Mouse (Mus musculus): Measurements from ENCODE around the gene Rtn4rl1. TPM values are rescaled to one million over a fixed set of nuclear protein-coding genes. Genes with fewer than 3 reads are reported as not detected.

Gene Rtn4rl1
- polyA plus RNA-seq, 1 experiment = 11.8 TPM

GRCm38 (mm10) chr11:75296406-75297005 is 102.9 kb downstream of the Rtn4rl1 start:
- WGBS = 72% methylated on average over 9 of the region's 9 CpGs
- H3K27ac ChIP-seq (ENCODE audit: insufficient read depth, low read depth, low read length) = no peak overlapping the region
- TF ChIP-seq POLR2A (IDR thresholded peaks at IDR 0.05; ENCODE audit: low read depth, low read length) = no peak
- TF ChIP-seq CTCF (IDR thresholded peaks at IDR 0.05; ENCODE audit: extremely low read depth, insufficient read length, insufficient replicate concordance, low read depth, low read length) = no peak
- H3K4me1 ChIP-seq (ENCODE audit: control insufficient read depth, insufficient read depth, insufficient read length, low read length) = peaks cover 10% of the 10 kb centered on the region
- no peaks in the 10 kb centered on the region; the same call in none of the 2 replicates for H3K27me3 ChIP-seq (ENCODE audit: control insufficient read depth, insufficient read depth, low read length)
- H3K36me3 ChIP-seq (ENCODE audit: control insufficient read depth, insufficient read depth, low read length) = peaks cover 12% of the 10 kb centered on the region
- no peak overlapping the region for H3K4me3 ChIP-seq (ENCODE audit: low read depth, low read length)

GRCm38 (mm10) chr11:75297631-75298030 is 104.0 kb downstream of the Rtn4rl1 start:
- WGBS = 57% methylated on average over 9 of the region's 9 CpGs

DNA sequence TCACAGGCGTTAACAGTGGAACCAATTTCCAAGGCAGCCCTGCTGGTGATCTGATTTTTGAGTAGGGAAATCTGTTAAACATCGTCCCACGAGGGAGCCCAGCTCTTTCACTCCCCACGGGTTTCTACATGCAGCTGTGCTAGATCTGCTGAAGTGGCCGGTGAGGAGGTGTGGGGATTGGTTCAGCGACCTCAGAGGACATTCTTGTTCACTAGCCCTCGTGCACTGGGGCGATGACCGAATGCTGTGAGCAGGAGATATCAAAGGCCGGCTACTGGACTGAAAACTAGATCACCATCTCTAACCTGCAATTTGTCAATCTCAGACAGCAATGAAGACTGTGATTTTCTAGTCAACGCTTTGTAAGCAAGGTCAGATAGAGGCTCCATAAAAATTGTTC is 104.9 kb downstream of the Rtn4rl1 start:
- peaks cover 10% of the 10 kb centered on the region for H3K4me1 ChIP-seq (ENCODE audit: control insufficient read depth, insufficient read depth, insufficient read length, low read length)
- H3K4me3 ChIP-seq (ENCODE audit: low read depth, low read length) = no peak overlapping the region
- TF ChIP-seq POLR2A (IDR thresholded peaks at IDR 0.05; ENCODE audit: low read depth, low read length) (no peak), CTCF (IDR thresholded peaks at IDR 0.05; ENCODE audit: extremely low read depth, insufficient read length, insufficient replicate concordance, low read depth, low read length) (no peak)
- peaks cover 20% of the 10 kb centered on the region for H3K36me3 ChIP-seq (ENCODE audit: control insufficient read depth, insufficient read depth, low read length)
- no peak overlapping the region for H3K27ac ChIP-seq (ENCODE audit: insufficient read depth, low read depth, low read length)
- H3K27me3 ChIP-seq (ENCODE audit: control insufficient read depth, insufficient read depth, low read length) = no peaks in the 10 kb centered on the region; the same call in 1 of the 2 replicates
- WGBS = 47% methylated on average over 11 of the region's 11 CpGs

More at GRCm38 (mm10) chr11:75297631-75298030, 104.0 kb downstream of the Rtn4rl1 start:
- H3K4me1 ChIP-seq (ENCODE audit: control insufficient read depth, insufficient read depth, insufficient read length, low read length) = peaks cover 10% of the 10 kb centered on the region
- no peaks in the 10 kb centered on the region; the same call in 1 of the 2 replicates for H3K27me3 ChIP-seq (ENCODE audit: control insufficient read depth, insufficient read depth, low read length)
- H3K27ac ChIP-seq (ENCODE audit: insufficient read depth, low read depth, low read length) = no peak overlapping the region
- peaks cover 16% of the 10 kb centered on the region for H3K36me3 ChIP-seq (ENCODE audit: control insufficient read depth, insufficient read depth, low read length)
- no peak for TF ChIP-seq POLR2A (IDR thresholded peaks at IDR 0.05; ENCODE audit: low read depth, low read length)
- no peak for TF ChIP-seq CTCF (IDR thresholded peaks at IDR 0.05; ENCODE audit: extremely low read depth, insufficient read length, insufficient replicate concordance, low read depth, low read length)
- no peak overlapping the region for H3K4me3 ChIP-seq (ENCODE audit: low read depth, low read length)

DNA sequence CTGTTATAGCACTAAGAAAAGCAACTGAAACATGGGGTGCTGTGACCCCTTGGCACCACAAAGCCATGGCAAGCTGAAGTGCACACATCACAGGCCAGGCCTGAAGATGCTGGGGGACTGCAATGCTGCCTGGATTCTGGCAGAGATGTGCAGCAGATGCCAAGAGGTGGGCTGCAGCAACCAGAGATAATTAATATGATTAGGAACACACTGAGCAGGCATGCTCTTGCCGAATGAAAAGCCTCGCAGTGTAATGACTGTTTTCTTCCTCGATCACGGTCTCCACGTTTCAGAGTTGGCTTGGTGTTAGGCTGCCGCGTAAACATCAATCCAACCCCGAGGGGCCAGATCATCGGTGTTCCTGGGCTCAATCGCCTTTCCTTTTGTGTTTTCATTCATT is 106.2 kb downstream of the Rtn4rl1 start:
- Histone ChIP-seq H3K27me3 (ENCODE audit: control insufficient read depth, insufficient read depth, low read length) (no peaks in the 10 kb centered on the region; the same call in 1 of the 2 replicates), H3K27ac (ENCODE audit: insufficient read depth, low read depth, low read length) (no peak overlapping the region), H3K4me1 (ENCODE audit: control insufficient read depth, insufficient read depth, insufficient read length, low read length) (peaks cover 2% of the 10 kb centered on the region; the same call in 1 of the 2 replicates), H3K4me3 (ENCODE audit: low read depth, low read length) (no peak overlapping the region), H3K36me3 (ENCODE audit: control insufficient read depth, insufficient read depth, low read length) (peaks cover 25% of the 10 kb centered on the region)
- 90% methylated on average over 10 of the region's 10 CpGs for WGBS
- no peak for TF ChIP-seq CTCF (IDR thresholded peaks at IDR 0.05; ENCODE audit: extremely low read depth, insufficient read length, insufficient replicate concordance, low read depth, low read length)
- no peak for TF ChIP-seq POLR2A (IDR thresholded peaks at IDR 0.05; ENCODE audit: low read depth, low read length)

GRCm38 (mm10) chr11:75300954-75301353 is 107.4 kb downstream of the Rtn4rl1 start:
- Histone ChIP-seq H3K4me1 (ENCODE audit: control insufficient read depth, insufficient read depth, insufficient read length, low read length) (no peaks in the 10 kb centered on the region), H3K36me3 (ENCODE audit: control insufficient read depth, insufficient read depth, low read length) (peaks cover 35% of the 10 kb centered on the region), H3K27me3 (ENCODE audit: control insufficient read depth, insufficient read depth, low read length) (no peaks in the 10 kb centered on the region; the same call in 1 of the 2 replicates), H3K27ac (ENCODE audit: insufficient read depth, low read depth, low read length) (no peak overlapping the region), H3K4me3 (ENCODE audit: low read depth, low read length) (no peak overlapping the region)
- no peak for TF ChIP-seq CTCF (IDR thresholded peaks at IDR 0.05; ENCODE audit: extremely low read depth, insufficient read length, insufficient replicate concordance, low read depth, low read length)
- TF ChIP-seq POLR2A (IDR thresholded peaks at IDR 0.05; ENCODE audit: low read depth, low read length) = no peak
- WGBS = 86% methylated on average over 9 of the region's 9 CpGs

DNA sequence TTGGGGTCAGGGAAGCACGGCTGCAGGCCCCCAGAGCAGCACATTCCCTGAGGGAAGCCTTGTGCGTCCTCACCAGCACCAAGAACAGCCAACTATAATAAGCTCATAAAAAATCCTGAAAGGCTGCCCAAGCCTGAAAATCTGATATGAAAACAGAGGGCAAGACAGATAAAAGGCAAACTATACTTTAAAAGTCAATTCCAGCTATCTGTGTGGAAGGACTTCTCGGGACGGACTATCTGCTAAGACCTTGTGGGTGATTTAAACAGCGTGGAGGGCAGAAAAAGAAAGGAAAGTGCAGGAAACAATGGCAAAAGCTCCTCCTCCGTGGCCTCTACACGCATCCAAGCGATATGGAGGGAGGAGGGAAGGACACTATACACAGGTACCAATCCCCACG is 111.2 kb downstream of the Rtn4rl1 start:
- 85% methylated on average over 9 of the region's 9 CpGs for WGBS
- peaks cover 56% of the 10 kb centered on the region for H3K36me3 ChIP-seq (ENCODE audit: control insufficient read depth, insufficient read depth, low read length)
- H3K4me1 ChIP-seq (ENCODE audit: control insufficient read depth, insufficient read depth, insufficient read length, low read length) = no peaks in the 10 kb centered on the region
- TF ChIP-seq POLR2A (IDR thresholded peaks at IDR 0.05; ENCODE audit: low read depth, low read length) (no peak), CTCF (IDR thresholded peaks at IDR 0.05; ENCODE audit: extremely low read depth, insufficient read length, insufficient replicate concordance, low read depth, low read length) (no peak)
- no peak overlapping the region for H3K27ac ChIP-seq (ENCODE audit: insufficient read depth, low read depth, low read length)
- H3K4me3 ChIP-seq (ENCODE audit: low read depth, low read length) = no peak overlapping the region
- H3K27me3 ChIP-seq (ENCODE audit: control insufficient read depth, insufficient read depth, low read length) = no peaks in the 10 kb centered on the region

- 92% methylated on average over 4 of the region's 4 CpGs for WGBS
- H3K4me3 ChIP-seq (ENCODE audit: low read depth, low read length) = no peak overlapping the region
- H3K4me1 ChIP-seq (ENCODE audit: control insufficient read depth, insufficient read depth, insufficient read length, low read length) = no peaks in the 10 kb centered on the region
- TF ChIP-seq POLR2A (IDR thresholded peaks at IDR 0.05; ENCODE audit: low read depth, low read length) (no peak), CTCF (IDR thresholded peaks at IDR 0.05; ENCODE audit: extremely low read depth, insufficient read length, insufficient replicate concordance, low read depth, low read length) (no peak)
- peaks cover 66% of the 10 kb centered on the region for H3K36me3 ChIP-seq (ENCODE audit: control insufficient read depth, insufficient read depth, low read length)
- no peaks in the 10 kb centered on the region for H3K27me3 ChIP-seq (ENCODE audit: control insufficient read depth, insufficient read depth, low read length)
- H3K27ac ChIP-seq (ENCODE audit: insufficient read depth, low read depth, low read length) = no peak overlapping the region
Observed at GRCm38 (mm10) chr11:75308650-75309049, 115.1 kb downstream of the Rtn4rl1 start.

Data from small intestine, adult 2 months (tissue).